Mouse (Mus musculus): ENCODE results near the gene Ogfod1. TPM values are rescaled to one million over a fixed set of nuclear protein-coding genes. Genes with fewer than 3 reads are reported as not detected.
"Not testable (repeated sequence)": the region's sequence is repeated elsewhere in the genome, so short reads cannot be mapped to it uniquely, and the experiment has no call there.

The Ogfod1 gene
- polyA plus RNA-seq, 1 experiment from 2014 or later, result 13.8 TPM

- Histone ChIP-seq H3K9me3 (replicated peaks) (no peaks in the 10 kb centered on the region), H3K4me2 (no peak overlapping the region), H3K4me1 (replicated peaks) (no peaks in the 10 kb centered on the region), H3K9ac (no peak overlapping the region), H3K4me3 (no peak overlapping the region), H3K36me3 (peaks cover 79% of the 10 kb centered on the region), H3K27ac (ENCODE audit: poor library complexity, severe bottlenecking) (no peak overlapping the region), H3K27me3 (replicated peaks) (no peaks in the 10 kb centered on the region)
- no peak for ATAC-seq (ENCODE audit: insufficient number of reproducible peaks, low FRiP score)
- WGBS, result 90% methylated on average over 6 of the region's 6 CpGs
Measured at GRCm38 (mm10) chr8:94023916-94024315, 13.1 kb upstream of the Ogfod1 start.

GRCm38 (mm10) chr8:94029701-94030100, 7.3 kb upstream of the Ogfod1 start:
- ATAC-seq (ENCODE audit: insufficient number of reproducible peaks, low FRiP score), result no peak
- H3K4me2 ChIP-seq, result no peak overlapping the region
- H3K9ac ChIP-seq, result no peak overlapping the region
- H3K27me3 ChIP-seq (replicated peaks), result no peaks in the 10 kb centered on the region
- H3K36me3 ChIP-seq, result peaks cover 59% of the 10 kb centered on the region
- H3K4me1 ChIP-seq (replicated peaks), result peaks cover 20% of the 10 kb centered on the region
- no peaks in the 10 kb centered on the region for H3K9me3 ChIP-seq (replicated peaks)
- no peak overlapping the region for H3K4me3 ChIP-seq
- WGBS, result 95% methylated on average over 9 of the region's 9 CpGs
- H3K27ac ChIP-seq (ENCODE audit: poor library complexity, severe bottlenecking), result no peak overlapping the region

GRCm38 (mm10) chr8:94033601-94034000, 3.4 kb upstream of the Ogfod1 start:
- H3K4me3 ChIP-seq, result no peak overlapping the region
- H3K9ac ChIP-seq, result no peak overlapping the region
- no peak for ATAC-seq (ENCODE audit: insufficient number of reproducible peaks, low FRiP score)
- H3K27me3 ChIP-seq (replicated peaks), result no peaks in the 10 kb centered on the region
- H3K4me1 ChIP-seq (replicated peaks), result peaks cover 34% of the 10 kb centered on the region
- no peak overlapping the region for H3K27ac ChIP-seq (ENCODE audit: poor library complexity, severe bottlenecking)
- 87% methylated on average over 3 of the region's 3 CpGs for WGBS
- no peaks in the 10 kb centered on the region for H3K9me3 ChIP-seq (replicated peaks)
- H3K36me3 ChIP-seq, result peaks cover 26% of the 10 kb centered on the region
- no peak overlapping the region for H3K4me2 ChIP-seq

GRCm38 (mm10) chr8:94035200-94035599, 1.8 kb upstream of the Ogfod1 start:
- H3K9ac ChIP-seq, result peak overlapping the region; percentile 7; the same call in 1 of the 2 replicates
- H3K4me3 ChIP-seq, result peak overlapping the region; percentile 17
- WGBS, result 52% methylated on average over 5 of the region's 5 CpGs

GRCm38 (mm10) chr8:94036541-94036940, 457 bp upstream of the Ogfod1 start:
- not testable (repeated sequence) for H3K36me3 ChIP-seq; H3K9me3 ChIP-seq (replicated peaks); H3K27me3 ChIP-seq (replicated peaks)
- Histone ChIP-seq H3K4me1 (replicated peaks) (peaks cover 34% of the 10 kb centered on the region), H3K4me2 (peak overlapping the region; percentile 92), H3K9ac (peak overlapping the region; percentile 81), H3K27ac (ENCODE audit: poor library complexity, severe bottlenecking) (peak overlapping the region; percentile 83), H3K4me3 (peak overlapping the region; percentile 85)
- WGBS, result under 1% methylated on average over 31 of the region's 32 CpGs
- ATAC-seq (ENCODE audit: insufficient number of reproducible peaks, low FRiP score), result peak; percentile 90

More at GRCm38 (mm10) chr8:94035200-94035599, 1.8 kb upstream of the Ogfod1 start:
- no peaks in the 10 kb centered on the region for H3K9me3 ChIP-seq (replicated peaks)
- no peaks in the 10 kb centered on the region for H3K27me3 ChIP-seq (replicated peaks)
- ATAC-seq (ENCODE audit: insufficient number of reproducible peaks, low FRiP score), result no peak
- H3K27ac ChIP-seq (ENCODE audit: poor library complexity, severe bottlenecking), result no peak overlapping the region
- H3K4me1 ChIP-seq (replicated peaks), result peaks cover 34% of the 10 kb centered on the region
- peak overlapping the region; percentile 53 for H3K4me2 ChIP-seq
- peaks cover 10% of the 10 kb centered on the region for H3K36me3 ChIP-seq

GRCm38 (mm10) chr8:94037806-94038205, 808 bp downstream of the Ogfod1 start:
- ATAC-seq (ENCODE audit: insufficient number of reproducible peaks, low FRiP score), result no peak
- 9% methylated on average over 15 of the region's 15 CpGs for WGBS
- Histone ChIP-seq H3K9ac (peak overlapping the region; percentile 77), H3K27me3 (replicated peaks) (no peaks in the 10 kb centered on the region), H3K36me3 (peaks cover 3% of the 10 kb centered on the region), H3K4me3 (peak overlapping the region; percentile 85), H3K4me2 (peak overlapping the region; percentile 88), H3K4me1 (replicated peaks) (peaks cover 29% of the 10 kb centered on the region), H3K9me3 (replicated peaks) (no peaks in the 10 kb centered on the region), H3K27ac (ENCODE audit: poor library complexity, severe bottlenecking) (no peak overlapping the region)

GRCm38 (mm10) chr8:94047845-94048244, 10.8 kb downstream of the Ogfod1 start:
- no peaks in the 10 kb centered on the region for H3K27me3 ChIP-seq (replicated peaks)
- H3K9me3 ChIP-seq (replicated peaks), result no peaks in the 10 kb centered on the region
- WGBS, result 92% methylated on average over 2 of the region's 2 CpGs
- no peaks in the 10 kb centered on the region for H3K4me1 ChIP-seq (replicated peaks)
- H3K9ac ChIP-seq, result no peak overlapping the region
- H3K27ac ChIP-seq (ENCODE audit: poor library complexity, severe bottlenecking), result no peak overlapping the region
- no peak for ATAC-seq (ENCODE audit: insufficient number of reproducible peaks, low FRiP score)
- no peak overlapping the region for H3K4me2 ChIP-seq
- no peak overlapping the region for H3K4me3 ChIP-seq
- peaks cover 8% of the 10 kb centered on the region for H3K36me3 ChIP-seq

- Histone ChIP-seq H3K9ac (no peak overlapping the region), H3K36me3 (peaks cover 25% of the 10 kb centered on the region), H3K4me3 (no peak overlapping the region), H3K9me3 (replicated peaks) (no peaks in the 10 kb centered on the region), H3K27me3 (replicated peaks) (no peaks in the 10 kb centered on the region), H3K4me2 (no peak overlapping the region), H3K27ac (ENCODE audit: poor library complexity, severe bottlenecking) (no peak overlapping the region), H3K4me1 (replicated peaks) (no peaks in the 10 kb centered on the region)
- WGBS, result 66% methylated on average over 12 of the region's 12 CpGs
- no peak for ATAC-seq (ENCODE audit: insufficient number of reproducible peaks, low FRiP score)
Measured at GRCm38 (mm10) chr8:94052696-94053095, 15.7 kb downstream of the Ogfod1 start.

GRCm38 (mm10) chr8:94057157-94057854, 20.3 kb downstream of the Ogfod1 start:
- WGBS, result 57% methylated on average over 6 of the region's 6 CpGs
- Histone ChIP-seq H3K9ac (no peak overlapping the region), H3K4me2 (no peak overlapping the region), H3K27me3 (replicated peaks) (no peaks in the 10 kb centered on the region), H3K36me3 (peaks cover 40% of the 10 kb centered on the region), H3K27ac (ENCODE audit: poor library complexity, severe bottlenecking) (no peak overlapping the region), H3K9me3 (replicated peaks) (no peaks in the 10 kb centered on the region), H3K4me3 (no peak overlapping the region), H3K4me1 (replicated peaks) (no peaks in the 10 kb centered on the region)
- no peak for ATAC-seq (ENCODE audit: insufficient number of reproducible peaks, low FRiP score)

GRCm38 (mm10) chr8:94066121-94066863, 29.3 kb downstream of the Ogfod1 start:
- no peak overlapping the region for H3K27ac ChIP-seq (ENCODE audit: poor library complexity, severe bottlenecking)
- no peak overlapping the region for H3K4me2 ChIP-seq
- H3K9ac ChIP-seq, result no peak overlapping the region
- H3K9me3 ChIP-seq (replicated peaks), result no peaks in the 10 kb centered on the region
- H3K4me1 ChIP-seq (replicated peaks), result no peaks in the 10 kb centered on the region
- no peaks in the 10 kb centered on the region for H3K27me3 ChIP-seq (replicated peaks)
- H3K4me3 ChIP-seq, result no peak overlapping the region
- 80% methylated on average over 11 of the region's 11 CpGs for WGBS
- ATAC-seq (ENCODE audit: insufficient number of reproducible peaks, low FRiP score), result no peak
- H3K36me3 ChIP-seq, result peaks cover 50% of the 10 kb centered on the region

GRCm38 (mm10) chr8:94068793-94069192, 31.8 kb downstream of the Ogfod1 start:
- Histone ChIP-seq H3K27ac (ENCODE audit: poor library complexity, severe bottlenecking) (no peak overlapping the region), H3K4me3 (no peak overlapping the region), H3K36me3 (peaks cover 33% of the 10 kb centered on the region), H3K27me3 (replicated peaks) (no peaks in the 10 kb centered on the region), H3K4me2 (no peak overlapping the region), H3K9ac (no peak overlapping the region), H3K4me1 (replicated peaks) (no peaks in the 10 kb centered on the region), H3K9me3 (replicated peaks) (no peaks in the 10 kb centered on the region)
- ATAC-seq (ENCODE audit: insufficient number of reproducible peaks, low FRiP score), result no peak
- WGBS, result 86% methylated on average over 7 of the region's 7 CpGs

Measured in heart, embryonic 12.5 days (tissue).